Mouse (Mus musculus): ENCODE data around the gene Mettl16.

Gene Mettl16

DNA sequence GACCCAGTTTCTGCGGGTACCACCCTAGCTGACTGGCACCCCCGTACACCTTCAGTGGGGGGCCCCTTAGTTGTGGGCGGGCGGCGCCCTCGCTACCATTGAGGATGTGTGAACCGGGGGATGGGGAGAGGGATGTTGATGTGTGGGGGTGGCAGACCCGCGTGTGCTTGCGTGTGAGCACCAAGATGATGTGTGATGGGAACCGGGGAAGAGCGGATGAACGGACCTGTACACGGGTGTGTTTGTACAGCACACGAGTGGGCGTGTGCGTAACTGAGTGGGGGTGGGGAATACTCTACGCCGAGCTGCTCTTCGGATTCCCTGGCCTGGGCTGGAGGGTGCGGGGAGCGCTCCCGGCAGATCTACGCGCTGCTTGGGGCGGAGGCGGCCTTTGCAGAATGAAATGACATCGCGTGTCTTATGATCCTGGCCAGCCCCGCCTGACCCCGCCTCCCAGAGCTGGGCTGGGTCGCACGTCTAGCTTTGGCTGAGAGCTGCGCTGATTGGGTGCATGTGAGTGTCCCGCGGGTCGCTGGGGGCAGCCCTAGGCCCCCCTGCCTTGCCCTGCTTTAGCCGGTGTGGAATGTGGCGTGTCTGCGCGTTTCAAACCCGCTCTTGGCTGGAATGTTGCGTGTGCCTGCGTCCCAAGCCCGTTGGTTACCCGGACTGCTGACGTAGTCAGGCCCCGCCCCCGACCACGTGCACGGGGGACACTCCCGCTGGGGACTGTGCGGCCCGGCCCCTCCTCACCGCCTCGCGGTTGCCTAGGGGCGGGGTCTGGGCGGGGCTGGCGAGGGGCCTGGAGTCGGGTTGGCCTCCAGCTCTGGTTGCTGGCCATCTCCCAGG, 61.2 kb downstream of the Mettl16 start:
- peak; percentile 99 for DNase-seq (ENCODE audit: low spot score)

DNA sequence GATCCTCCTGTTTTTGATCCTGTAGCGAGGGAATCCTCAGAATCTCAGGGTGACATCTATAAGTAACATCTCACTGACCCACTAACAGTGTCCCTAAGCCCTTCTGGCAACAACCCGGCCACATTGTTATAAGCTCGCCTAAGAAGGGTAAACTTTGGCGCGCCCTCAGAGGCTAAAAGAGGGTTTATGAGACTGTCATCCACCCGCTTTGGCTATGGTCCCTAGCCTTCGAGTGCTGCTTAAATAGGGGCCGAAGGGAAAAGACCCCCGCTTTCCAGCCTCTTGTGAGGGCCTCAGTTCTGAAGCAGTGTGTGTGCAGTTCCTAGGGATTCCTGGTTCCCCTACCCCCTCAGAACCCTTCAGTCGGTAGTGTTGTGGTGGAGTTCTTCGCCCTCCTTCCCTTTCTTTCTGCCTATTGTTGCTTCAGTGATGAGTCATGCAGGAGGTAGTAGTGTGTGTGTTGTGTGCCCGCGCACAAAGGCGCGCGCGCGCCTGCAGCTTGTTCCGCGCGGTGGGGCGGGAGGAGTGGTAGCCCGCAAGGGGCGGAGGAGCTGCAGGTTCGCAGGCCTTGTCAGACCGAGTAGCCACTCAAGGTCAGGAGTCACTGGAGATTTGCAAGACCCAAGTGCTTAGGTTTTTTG, 62.0 kb downstream of the Mettl16 start:
- peak; percentile 51 for DNase-seq (ENCODE audit: low spot score)

DNA sequence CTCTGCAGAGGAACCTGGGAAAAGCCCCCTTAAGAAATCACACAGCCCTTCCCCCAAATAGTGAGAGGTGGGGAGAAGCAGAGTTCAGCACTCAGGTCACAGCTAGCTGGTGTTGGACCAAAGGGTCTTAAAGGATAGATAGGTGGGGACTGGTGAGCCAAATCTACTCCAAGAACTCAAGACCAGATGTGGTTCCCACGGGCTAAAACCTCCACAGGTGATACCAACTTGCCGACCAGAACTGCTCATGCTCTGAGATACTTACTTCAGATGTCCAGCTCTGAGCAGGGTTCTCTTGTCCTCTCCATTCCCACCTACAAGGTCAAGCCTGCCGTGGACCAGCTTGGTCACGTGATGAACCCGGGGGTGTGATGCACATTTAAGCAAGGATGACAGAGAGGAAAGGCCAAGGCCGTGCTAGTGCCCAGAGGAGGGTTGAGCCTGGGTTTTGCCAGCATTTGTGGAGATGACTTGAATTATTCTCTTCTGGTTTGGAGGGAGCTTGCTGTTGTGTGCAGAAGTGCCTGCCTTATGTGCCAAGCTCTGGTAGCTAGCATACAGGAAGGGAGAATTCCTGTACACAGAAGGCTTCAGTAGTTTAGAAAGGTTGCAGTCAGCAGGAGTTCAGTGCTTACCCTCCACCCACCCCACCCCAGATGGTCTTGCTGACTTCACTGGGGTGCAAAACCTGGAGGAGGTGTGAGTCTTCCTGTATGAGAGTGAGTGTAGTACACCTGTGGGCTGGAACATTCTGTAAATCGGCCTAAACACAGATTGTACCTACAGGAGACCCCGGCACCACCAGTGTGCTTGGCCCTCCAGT, 63.1 kb downstream of the Mettl16 start:
- DNase-seq (ENCODE audit: low spot score), result no peak

DNA sequence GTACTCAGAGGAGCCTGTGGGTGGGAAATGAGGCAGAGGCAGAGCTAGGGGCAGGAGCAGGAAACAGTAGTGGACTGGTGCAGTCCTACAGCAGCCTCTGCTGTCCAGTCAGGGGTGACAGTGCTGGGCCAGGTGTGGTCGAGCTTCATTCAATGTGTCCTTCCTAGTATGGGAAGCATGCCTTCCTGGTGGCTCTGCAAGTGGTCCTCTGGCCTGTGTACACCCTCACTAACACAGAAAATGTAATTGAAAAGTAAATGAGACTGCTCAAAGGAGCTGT, 63.7 kb downstream of the Mettl16 start:
- DNase-seq (ENCODE audit: low spot score), result no peak

DNA sequence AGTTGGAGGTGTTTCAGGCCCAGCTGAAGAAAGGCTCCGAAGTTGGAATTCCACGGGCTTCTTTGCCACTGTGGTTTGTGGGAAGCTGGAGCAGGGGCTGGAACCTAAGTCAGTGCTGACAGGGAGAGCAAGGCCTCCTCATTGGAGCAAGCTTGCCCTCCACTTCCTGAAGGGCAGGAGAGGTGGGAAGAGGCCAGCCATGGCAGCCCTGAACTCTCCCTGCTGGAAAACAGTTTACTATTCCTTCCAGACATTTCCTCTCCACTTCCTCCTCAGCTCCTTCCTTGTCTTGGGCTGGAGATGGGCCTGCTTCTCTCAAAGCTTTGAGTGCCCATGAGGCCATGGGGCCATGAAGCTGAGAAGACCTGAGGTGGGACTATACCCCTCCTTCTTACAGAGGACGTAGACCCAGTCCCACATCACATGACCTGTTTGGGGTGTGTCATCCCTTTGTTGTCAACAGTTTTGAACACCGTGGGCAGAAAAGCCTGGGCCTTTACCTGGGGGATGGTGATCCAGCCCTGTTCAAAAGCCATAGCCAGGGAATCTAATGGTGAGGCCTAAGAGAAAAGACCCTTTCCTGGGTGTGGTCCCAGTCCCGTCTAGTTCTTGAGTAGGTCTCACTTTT, 64.1 kb downstream of the Mettl16 start:
- no peak for DNase-seq (ENCODE audit: low spot score)

DNA sequence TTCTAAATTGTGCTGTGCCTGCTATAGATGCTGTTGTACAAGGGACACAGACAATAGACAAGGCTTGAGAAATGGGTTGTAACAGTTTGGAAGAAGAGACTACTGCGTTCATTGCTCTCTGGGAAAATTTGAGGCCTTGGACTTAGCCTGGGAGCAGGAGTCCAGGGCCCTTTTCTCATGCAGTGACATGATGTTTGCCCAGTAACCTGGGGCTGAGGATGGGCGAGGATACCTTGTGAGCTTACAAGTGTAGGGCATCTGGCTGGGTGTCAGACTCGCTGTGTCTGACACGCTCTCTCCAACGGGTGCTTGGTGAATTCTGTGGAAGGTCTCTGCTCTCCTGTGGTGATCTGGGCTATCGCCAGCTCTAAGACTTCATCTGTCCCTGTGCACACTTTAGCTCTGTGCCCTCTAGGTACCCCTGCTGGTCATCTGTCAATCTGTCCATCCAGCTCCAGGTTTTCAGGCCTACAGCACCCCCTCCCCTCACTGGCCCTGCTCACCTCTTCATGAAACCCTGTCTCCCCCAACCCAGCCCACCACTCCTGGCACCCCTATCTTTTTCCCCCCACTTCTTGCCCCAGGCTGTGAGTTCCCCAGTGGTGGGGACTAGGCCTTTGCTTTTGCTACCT, 65.1 kb downstream of the Mettl16 start:
- no peak for DNase-seq (ENCODE audit: low spot score)

DNA sequence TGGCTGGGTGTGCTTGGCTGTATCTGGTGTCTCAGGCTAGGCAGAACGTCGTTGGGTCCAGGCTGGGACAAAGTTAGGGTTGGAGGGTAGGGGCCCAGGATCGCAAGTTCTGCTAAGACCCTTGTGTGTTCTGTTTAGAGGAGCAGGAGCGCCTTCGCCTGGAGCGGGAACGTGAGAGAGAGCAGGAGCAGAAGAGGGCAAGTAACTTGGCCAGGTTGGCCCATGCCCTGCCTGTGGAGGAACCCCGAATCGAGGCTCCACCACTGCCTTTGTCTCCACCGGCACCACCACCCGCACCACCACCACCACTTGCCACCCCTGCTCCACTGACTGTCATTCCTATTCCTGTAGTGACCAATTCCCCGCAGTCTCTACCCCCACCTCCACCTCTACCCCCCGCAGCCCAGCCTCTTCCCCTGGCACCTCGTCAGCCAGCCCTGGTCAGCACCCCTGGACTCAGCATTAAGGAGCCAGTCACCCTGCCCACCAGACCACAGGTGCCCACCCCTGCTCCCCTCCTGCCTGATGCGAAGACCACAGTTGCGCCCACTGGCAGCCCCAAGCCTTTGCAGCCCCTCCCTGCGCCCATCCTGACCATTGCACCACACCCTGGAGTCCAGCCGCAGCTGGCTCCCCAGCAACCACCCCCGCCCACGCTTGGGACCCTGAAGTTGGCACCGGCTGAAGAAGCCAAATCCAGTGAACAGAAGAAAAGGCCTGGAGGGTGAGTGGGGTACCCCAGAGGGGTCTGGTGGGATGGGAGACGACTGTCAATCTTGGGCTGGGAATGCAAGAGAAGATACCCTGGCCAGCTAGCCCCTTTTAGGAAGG, 65.8 kb downstream of the Mettl16 start:
- no peak for DNase-seq (ENCODE audit: low spot score)

DNA sequence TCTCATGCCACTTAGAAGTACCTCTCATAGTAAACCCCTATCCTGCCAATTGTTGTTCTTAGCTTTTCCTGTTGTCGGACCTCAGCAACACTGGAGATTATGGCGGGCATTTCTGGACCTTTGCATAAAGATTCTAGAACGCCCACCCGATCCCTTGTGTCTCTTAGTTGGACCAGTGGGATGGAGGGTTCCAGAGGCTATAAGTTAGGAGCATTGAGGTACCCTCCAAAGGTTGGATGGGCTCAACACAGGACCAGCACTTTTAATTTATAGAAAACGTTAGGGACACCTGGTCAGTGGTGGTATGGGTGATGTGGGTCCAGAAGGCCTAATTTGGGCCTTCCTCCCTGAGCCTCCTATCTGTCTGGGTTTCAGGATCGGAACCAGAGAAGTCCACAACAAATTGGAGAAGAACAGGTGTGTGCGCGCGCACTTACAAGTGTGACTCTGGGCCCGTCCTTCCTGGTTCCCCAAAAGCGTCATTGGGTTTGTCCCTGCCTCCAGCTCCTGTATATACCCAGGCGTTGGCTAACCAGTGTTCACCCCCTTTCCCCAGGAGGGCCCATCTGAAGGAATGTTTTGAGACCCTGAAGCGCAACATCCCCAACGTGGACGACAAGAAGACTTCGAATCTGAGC, 66.5 kb downstream of the Mettl16 start:
- no peak for DNase-seq (ENCODE audit: low spot score)

DNA sequence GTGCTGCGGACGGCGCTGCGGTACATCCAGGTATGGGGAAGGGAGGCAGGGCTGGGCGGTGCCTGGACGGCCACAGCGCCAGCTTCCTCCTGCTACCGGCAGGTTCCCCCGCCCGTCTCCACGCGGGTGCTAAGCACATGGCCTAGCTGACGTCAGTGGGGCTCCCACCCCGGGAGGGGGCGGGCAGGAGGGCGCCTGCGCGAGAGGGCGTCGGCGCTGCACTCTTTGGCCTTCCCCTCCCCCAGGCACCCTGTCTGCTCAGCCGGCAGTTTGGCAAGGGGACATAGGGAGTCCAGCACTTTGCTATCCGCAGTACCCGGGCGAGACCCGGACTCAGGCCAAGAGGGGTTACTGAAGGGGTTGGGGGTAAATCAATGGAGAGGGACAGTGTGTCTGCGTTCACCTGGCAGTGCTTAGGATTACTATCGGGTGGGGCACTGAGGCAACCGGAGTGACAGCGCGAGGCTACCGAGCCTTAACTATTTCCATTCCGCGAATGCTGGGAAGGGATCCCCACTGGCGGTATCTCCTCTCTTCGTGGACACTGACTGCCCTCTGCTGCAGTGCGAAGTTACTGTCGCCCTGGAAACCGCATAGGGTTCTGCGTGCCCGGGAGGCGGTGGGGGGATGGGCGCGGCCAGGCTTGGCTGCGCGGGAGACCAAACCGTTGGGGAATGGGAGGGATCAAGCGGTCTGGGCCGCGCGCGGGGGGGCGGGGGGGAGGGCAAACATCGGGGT, 67.2 kb downstream of the Mettl16 start:
- DNase-seq (ENCODE audit: low spot score), result peak; percentile 87

DNA sequence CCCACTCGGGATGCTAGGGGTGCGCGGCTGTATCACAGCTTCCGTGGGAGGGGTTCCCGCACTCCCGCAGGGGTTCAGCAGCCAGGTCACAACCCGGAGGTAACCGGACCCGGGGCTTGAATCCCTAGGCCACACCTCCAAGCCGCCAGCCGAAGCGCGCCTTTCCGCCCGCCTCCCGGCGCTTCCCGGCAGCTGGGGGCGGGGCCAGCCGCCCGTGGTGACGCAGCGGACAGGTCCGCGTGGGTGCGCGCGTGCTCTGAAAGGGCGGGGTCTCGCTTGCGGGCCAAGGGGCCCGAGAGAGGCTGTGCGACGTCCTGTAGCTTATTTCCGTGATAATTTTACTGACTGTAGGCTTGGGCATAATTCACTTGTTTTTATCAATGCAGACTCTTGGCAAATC, 67.8 kb downstream of the Mettl16 start:
- peak; percentile 90 for DNase-seq (ENCODE audit: low spot score)

DNA sequence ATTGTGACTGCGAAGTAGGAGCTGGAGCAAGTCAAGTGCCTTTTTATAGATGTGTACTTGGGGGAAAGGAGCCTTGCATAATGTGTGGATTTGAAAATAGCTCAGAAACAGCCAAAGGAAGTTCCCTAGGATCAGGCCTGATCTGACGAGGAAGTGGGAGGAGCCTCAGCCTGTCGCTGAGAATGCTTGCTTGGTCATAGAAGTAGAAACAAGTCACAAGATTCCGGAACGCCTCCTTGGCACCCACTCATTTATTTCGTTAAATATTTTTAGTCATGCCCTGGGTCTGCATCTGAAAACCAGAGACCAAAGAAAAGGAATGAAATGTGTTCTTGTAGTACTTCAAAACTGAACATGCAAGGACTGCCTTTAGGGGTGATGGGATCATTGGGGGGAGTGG, 68.3 kb downstream of the Mettl16 start:
- DNase-seq (ENCODE audit: low spot score), result no peak

DNA sequence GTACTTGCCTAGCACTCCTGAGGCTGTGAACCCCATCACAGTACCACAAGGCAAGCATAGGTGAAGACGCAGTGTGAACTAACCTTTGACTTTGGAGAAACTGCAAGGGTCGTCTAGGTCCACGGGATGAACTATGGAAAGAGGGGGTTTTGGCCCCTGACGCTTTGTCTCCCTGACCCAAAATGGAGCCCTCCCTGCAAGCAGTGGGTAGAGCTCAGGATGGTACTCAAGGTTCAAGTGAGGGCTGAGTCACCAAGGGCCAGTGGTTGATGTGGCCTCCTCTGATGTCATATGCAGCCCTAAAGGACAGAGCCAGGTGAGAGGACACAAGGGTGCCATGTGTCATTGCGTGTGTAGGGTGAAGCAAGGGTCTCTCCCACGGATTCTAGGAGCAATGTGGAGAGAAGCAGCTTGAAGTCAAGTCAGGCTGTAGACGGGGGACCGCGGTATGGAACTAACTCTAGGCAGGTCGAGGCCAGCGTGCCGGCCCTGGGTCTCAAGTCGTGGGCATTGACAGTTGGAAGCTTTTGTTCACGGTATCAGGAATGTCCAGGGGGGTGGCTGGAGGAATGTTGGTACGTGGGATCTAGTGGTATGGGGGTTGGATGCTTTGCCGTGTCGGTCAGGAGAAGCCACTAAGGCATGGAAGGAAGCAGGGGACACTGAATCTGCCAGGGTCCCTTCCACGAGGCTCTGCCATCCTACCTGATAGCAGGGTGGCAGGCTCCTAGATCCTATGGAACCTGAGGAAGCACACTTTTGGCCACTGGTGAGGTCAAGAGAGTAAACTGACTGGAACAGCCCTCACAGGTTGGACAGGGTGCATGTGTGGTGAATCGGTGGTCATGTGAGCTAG, 69.5 kb downstream of the Mettl16 start:
- DNase-seq (ENCODE audit: low spot score), result no peak

DNA sequence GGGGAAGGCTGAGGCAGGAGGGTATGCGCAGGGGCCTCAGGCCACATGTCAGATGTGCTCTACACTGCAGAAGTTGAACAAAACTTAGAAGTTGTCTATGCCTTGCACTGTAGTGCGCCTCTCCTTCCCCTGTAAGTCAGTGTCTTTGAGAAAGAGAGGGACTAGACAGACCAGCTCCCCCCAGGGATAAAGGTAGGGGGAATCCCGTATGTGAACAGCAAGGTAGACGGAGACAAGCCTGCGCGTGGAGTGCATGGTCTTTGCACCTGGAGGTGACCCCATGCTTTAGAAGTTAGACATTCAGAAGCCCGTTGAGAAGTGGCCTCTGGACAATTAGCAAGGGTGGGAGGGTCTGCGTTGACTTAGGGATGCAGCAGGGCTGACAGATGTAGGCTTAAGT, 70.1 kb downstream of the Mettl16 start:
- no peak for DNase-seq (ENCODE audit: low spot score)

DNA sequence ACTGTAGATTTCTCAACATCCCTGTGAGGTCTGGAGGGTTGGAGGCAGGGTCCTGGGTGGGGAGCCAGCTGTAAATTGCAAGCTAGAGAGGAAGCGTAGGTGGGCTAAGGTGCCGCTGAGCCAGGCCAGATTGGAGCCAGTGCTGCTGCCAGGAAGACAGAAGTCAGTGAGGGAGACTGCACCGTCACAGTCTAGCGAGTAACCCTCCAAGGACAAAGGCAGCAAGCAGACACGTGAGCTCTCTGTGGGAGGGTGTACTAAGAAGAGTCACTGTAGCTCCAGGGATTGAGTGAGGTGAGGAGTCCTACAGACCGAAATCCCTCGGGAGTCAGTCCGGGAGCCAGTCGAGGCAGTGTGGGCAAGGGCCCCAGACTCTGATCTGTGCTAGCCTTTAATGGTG, 70.7 kb downstream of the Mettl16 start:
- no peak for DNase-seq (ENCODE audit: low spot score)

DNA sequence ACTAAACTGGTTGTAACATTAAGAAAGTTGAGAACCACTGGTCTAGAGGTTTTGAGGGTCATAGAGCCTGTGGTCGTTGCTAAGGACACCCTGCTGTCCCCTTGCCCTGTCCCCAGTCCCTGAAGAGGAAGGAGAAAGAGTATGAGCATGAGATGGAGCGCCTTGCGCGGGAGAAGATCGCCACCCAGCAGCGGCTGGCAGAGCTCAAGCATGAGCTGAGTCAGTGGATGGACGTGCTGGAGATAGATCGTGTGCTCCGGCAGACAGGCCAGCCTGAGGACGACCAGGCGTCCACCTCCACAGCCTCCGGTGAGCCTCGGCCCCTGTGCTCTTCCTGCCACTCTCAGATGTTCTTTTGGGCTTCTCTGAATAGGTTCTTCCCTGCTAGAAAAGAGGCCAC, 71.4 kb downstream of the Mettl16 start:
- no peak for DNase-seq (ENCODE audit: low spot score)

DNA sequence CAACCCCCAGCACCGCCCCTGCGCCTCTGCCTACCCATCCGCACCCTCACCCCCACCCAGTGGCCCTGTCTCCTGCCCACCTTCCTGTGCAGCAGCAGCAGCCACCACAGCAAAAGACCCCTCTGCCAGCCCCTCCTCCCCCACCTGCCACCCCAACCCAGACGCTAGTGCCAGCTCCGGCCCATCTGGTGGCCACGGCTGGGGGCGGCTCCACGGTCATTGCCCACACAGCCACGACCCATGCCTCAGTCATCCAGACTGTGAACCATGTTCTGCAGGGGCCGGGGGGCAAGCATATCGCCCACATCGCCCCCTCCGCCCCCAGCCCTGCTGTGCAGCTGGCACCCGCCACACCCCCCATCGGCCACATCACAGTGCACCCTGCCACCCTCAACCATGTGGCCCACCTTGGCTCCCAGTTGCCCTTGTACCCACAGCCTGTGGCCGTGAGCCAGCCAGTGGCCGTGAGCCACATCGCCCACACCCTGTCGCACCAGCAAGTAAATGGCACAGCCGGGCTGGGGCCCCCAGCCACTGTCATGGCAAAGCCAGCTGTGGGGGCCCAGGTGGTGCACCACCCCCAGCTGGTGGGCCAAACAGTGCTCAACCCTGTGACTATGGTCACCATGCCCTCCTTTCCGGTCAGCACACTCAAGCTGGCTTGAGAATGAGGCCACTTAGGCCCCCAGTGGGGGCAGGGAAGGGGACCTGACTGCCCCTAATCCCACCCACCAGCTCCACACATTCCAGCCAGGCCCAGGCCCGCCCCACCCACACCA, 72.2 kb downstream of the Mettl16 start:
- DNase-seq (ENCODE audit: low spot score), result no peak

DNA sequence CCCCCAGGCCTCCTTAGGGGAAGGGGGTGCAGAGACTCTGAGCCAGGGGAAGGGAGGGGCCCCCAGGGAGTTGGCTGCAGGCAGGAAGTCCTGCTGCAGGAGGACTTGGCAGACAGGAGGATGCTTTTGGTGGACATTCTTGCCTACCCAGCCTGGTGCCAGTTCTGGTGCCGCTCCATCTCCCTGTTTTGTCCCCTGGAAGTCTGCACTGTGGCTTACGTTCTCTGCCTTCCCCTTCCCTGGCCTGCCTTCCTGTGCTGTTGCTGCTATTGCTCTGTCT, 72.7 kb downstream of the Mettl16 start:
- DNase-seq (ENCODE audit: low spot score), result no peak

DNA sequence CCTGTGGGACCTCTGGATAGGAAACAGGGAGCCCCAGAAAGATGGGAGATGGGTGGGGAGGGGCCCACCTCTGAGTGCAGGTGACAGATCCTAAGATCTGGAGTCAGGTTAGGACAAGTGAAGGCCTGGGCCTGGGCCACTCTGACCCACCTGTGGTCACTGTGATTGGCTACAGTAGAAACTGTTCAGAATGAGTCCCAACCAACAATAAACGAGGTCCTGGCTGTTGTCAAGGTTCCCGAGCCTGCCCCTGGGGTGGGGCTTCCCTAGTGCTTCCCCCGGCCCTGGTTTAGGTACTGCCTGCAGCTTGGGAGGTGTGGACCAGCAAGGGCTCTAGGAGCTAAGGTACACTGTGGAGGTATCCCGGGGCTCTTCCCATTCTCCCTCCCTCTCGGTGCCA, 73.1 kb downstream of the Mettl16 start:
- no peak for DNase-seq (ENCODE audit: low spot score)

DNA sequence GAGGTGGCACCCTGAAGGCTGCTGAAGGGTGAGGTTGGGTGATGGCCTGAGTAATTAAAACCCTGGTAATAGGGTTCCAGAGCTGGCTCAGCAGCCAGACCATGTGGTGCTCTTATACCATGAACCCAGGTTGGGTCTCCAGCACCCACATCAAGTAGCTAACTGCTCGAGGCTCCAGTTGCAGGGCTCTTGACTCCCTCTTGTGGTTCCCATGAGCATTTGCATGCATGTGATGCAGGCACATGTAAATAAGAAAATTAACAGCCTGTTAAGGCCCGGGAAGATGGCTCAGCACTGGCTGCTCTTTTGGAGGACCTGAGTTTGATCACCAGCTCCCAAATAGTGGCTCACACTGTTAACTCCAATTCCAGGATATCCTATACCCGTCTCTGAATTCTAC, 75.2 kb downstream of the Mettl16 start:
- no peak for DNase-seq (ENCODE audit: low spot score)
